Mouse (Mus musculus): ENCODE results near the gene Wdr1. TPM values are rescaled to one million over a fixed set of nuclear protein-coding genes. Genes with fewer than 3 reads are reported as not detected.
"Not testable (repeated sequence)": the region's sequence is repeated elsewhere in the genome, so short reads cannot be mapped to it uniquely, and the experiment has no call there.

Gene Wdr1
- polyA plus RNA-seq, 1 experiment from 2014 or later, result 256 TPM

GRCm38 (mm10) chr5:38480822-38481707 is 82.0 kb downstream of the Wdr1 start:
- H3K4me1 ChIP-seq (ENCODE audit: control insufficient read depth, insufficient read depth, low read length), result peaks cover 11% of the 10 kb centered on the region
- WGBS, result 67% methylated on average over 10 of the region's 10 CpGs
- H3K36me3 ChIP-seq (ENCODE audit: control insufficient read depth, insufficient read depth), result no peaks in the 10 kb centered on the region
- no peak overlapping the region for H3K9ac ChIP-seq (ENCODE audit: low read length)
- no peaks in the 10 kb centered on the region for H3K27me3 ChIP-seq (ENCODE audit: control insufficient read depth, insufficient read depth, low read length)
- no peaks in the 10 kb centered on the region for H3K9me3 ChIP-seq (replicated peaks; ENCODE audit: control insufficient read depth, low read length)
- ATAC-seq (replicated peaks; ENCODE audit: extremely low read depth, insufficient read depth, low FRiP score), result no peak
- peak overlapping the region; percentile 52; the same call in 1 of the 2 replicates for H3K4me3 ChIP-seq (ENCODE audit: low read length)
- peak overlapping the region; percentile 71 for H3K4me2 ChIP-seq (ENCODE audit: low read depth, low read length)
- H3K27ac ChIP-seq (ENCODE audit: low read length), result no peak overlapping the region

- Histone ChIP-seq H3K4me1 (ENCODE audit: control insufficient read depth, insufficient read depth, low read length) (peaks cover 11% of the 10 kb centered on the region), H3K36me3 (ENCODE audit: control insufficient read depth, insufficient read depth) (no peaks in the 10 kb centered on the region), H3K4me2 (ENCODE audit: low read depth, low read length) (peak overlapping the region; percentile 71), H3K9ac (ENCODE audit: low read length) (peak overlapping the region; percentile 65), H3K27ac (ENCODE audit: low read length) (peak overlapping the region; percentile 68), H3K27me3 (ENCODE audit: control insufficient read depth, insufficient read depth, low read length) (no peaks in the 10 kb centered on the region), H3K9me3 (replicated peaks; ENCODE audit: control insufficient read depth, low read length) (no peaks in the 10 kb centered on the region), H3K4me3 (ENCODE audit: low read length) (peak overlapping the region; percentile 52)
- 22% methylated on average over 22 of the region's 22 CpGs for WGBS
- ATAC-seq (replicated peaks; ENCODE audit: extremely low read depth, insufficient read depth, low FRiP score), result peak; percentile 82
These were observed 82.9 kb downstream of the Wdr1 start for GRCm38 (mm10) chr5:38479908-38480725.

GRCm38 (mm10) chr5:38479545-38479907 is 83.5 kb downstream of the Wdr1 start:
- H3K4me1 ChIP-seq (ENCODE audit: control insufficient read depth, insufficient read depth, low read length), result peaks cover 11% of the 10 kb centered on the region
- peak; percentile 26 for ATAC-seq (replicated peaks; ENCODE audit: extremely low read depth, insufficient read depth, low FRiP score)
- H3K9ac ChIP-seq (ENCODE audit: low read length), result peak overlapping the region; percentile 65; the same call in 1 of the 2 replicates
- not testable (repeated sequence) for H3K36me3 ChIP-seq (ENCODE audit: control insufficient read depth, insufficient read depth); H3K27ac ChIP-seq (ENCODE audit: low read length); H3K27me3 ChIP-seq (ENCODE audit: control insufficient read depth, insufficient read depth, low read length); H3K9me3 ChIP-seq (replicated peaks; ENCODE audit: control insufficient read depth, low read length)
- peak overlapping the region; percentile 52 for H3K4me3 ChIP-seq (ENCODE audit: low read length)
- peak overlapping the region; percentile 71 for H3K4me2 ChIP-seq (ENCODE audit: low read depth, low read length)

- Histone ChIP-seq H3K36me3 (ENCODE audit: control insufficient read depth, insufficient read depth) (no peaks in the 10 kb centered on the region), H3K9me3 (replicated peaks; ENCODE audit: control insufficient read depth, low read length) (no peaks in the 10 kb centered on the region), H3K27ac (ENCODE audit: low read length) (no peak overlapping the region), H3K27me3 (ENCODE audit: control insufficient read depth, insufficient read depth, low read length) (no peaks in the 10 kb centered on the region), H3K4me2 (ENCODE audit: low read depth, low read length) (peak overlapping the region; percentile 71), H3K4me3 (ENCODE audit: low read length) (no peak overlapping the region), H3K9ac (ENCODE audit: low read length) (no peak overlapping the region), H3K4me1 (ENCODE audit: control insufficient read depth, insufficient read depth, low read length) (peaks cover 11% of the 10 kb centered on the region)
- 42% methylated on average over 4 of the region's 4 CpGs for WGBS
- no peak for ATAC-seq (replicated peaks; ENCODE audit: extremely low read depth, insufficient read depth, low FRiP score)
These were observed 84.0 kb downstream of the Wdr1 start for GRCm38 (mm10) chr5:38479027-38479426.

- ATAC-seq (replicated peaks; ENCODE audit: extremely low read depth, insufficient read depth, low FRiP score), result no peak
- Histone ChIP-seq H3K9ac (ENCODE audit: low read length) (no peak overlapping the region), H3K36me3 (ENCODE audit: control insufficient read depth, insufficient read depth) (no peaks in the 10 kb centered on the region), H3K9me3 (replicated peaks; ENCODE audit: control insufficient read depth, low read length) (no peaks in the 10 kb centered on the region), H3K4me3 (ENCODE audit: low read length) (no peak overlapping the region), H3K27ac (ENCODE audit: low read length) (no peak overlapping the region), H3K27me3 (ENCODE audit: control insufficient read depth, insufficient read depth, low read length) (no peaks in the 10 kb centered on the region), H3K4me2 (ENCODE audit: low read depth, low read length) (no peak overlapping the region), H3K4me1 (ENCODE audit: control insufficient read depth, insufficient read depth, low read length) (peaks cover 11% of the 10 kb centered on the region)
- WGBS, result 80% methylated on average over 7 of the region's 7 CpGs
These were observed 85.1 kb downstream of the Wdr1 start for GRCm38 (mm10) chr5:38477731-38478445.

GRCm38 (mm10) chr5:38476861-38477565 is 86.0 kb downstream of the Wdr1 start:
- no peaks in the 10 kb centered on the region for H3K9me3 ChIP-seq (replicated peaks; ENCODE audit: control insufficient read depth, low read length)
- ATAC-seq (replicated peaks; ENCODE audit: extremely low read depth, insufficient read depth, low FRiP score), result no peak
- no peak overlapping the region for H3K4me3 ChIP-seq (ENCODE audit: low read length)
- no peak overlapping the region for H3K9ac ChIP-seq (ENCODE audit: low read length)
- no peaks in the 10 kb centered on the region for H3K27me3 ChIP-seq (ENCODE audit: control insufficient read depth, insufficient read depth, low read length)
- H3K4me1 ChIP-seq (ENCODE audit: control insufficient read depth, insufficient read depth, low read length), result peaks cover 11% of the 10 kb centered on the region
- no peak overlapping the region for H3K27ac ChIP-seq (ENCODE audit: low read length)
- no peaks in the 10 kb centered on the region for H3K36me3 ChIP-seq (ENCODE audit: control insufficient read depth, insufficient read depth)
- 86% methylated on average over 25 of the region's 25 CpGs for WGBS
- no peak overlapping the region for H3K4me2 ChIP-seq (ENCODE audit: low read depth, low read length)

Other genes with a start within 250 kb of the Wdr1 start
- 0.08 TPM in 1 of 2 replicates, not detected in the other for gene Drd5, start 243.9 kb downstream of the Wdr1 start, polyA plus RNA-seq (2015; fragmentation: Nextera tagmentation; extraction: Ambion mirVana)
- gene Slc2a9, start 60.1 kb downstream of the Wdr1 start, polyA plus RNA-seq (2015; fragmentation: Nextera tagmentation; extraction: Ambion mirVana), result 0.62 and 0.64 TPM in 2 replicates
- gene Zfp518b, start 121.6 kb upstream of the Wdr1 start, polyA plus RNA-seq (2015; fragmentation: Nextera tagmentation; extraction: Ambion mirVana), result 6.9 and 7.4 TPM in 2 replicates